Mouse (Mus musculus) CD4-positive, CD25-positive, alpha-beta regulatory T cell, adult 9 weeks (primary cell): ENCODE data around the gene Trim2. TPM values are rescaled to one million over a fixed set of nuclear protein-coding genes. Genes with fewer than 3 reads are reported as not detected.

Experiments used
- polyA plus RNA-seq: library from polyadenylated mRNA; unstranded; fragments of 100-300 nt; shearing (Covaris generic); gene quantifications from one replicate; pipeline ENCODE4 v1.2.1, GENCODE M21; 2017

Trim2 gene
- polyA plus RNA-seq, result 2.9 TPM

GRCm38 (mm10) chr3:84306777-84307176 lies at the start of gene Trim2:
Trim2 (minus strand) TSS chr3:84306877.

GRCm38 (mm10) chr3:84173581-84174154 lies 133.0 kb downstream of the Trim2 start, which contains the start of gene Gm6525:
Gm6525 (plus strand) TSS chr3:84174104.

GRCm38 (mm10) chr3:84155558-84156006 lies 151.1 kb downstream of the Trim2 start, which contains the start of gene Mnd1:
Mnd1 (minus strand) TSS chr3:84155786.

Other genes with a start within 250 kb of the Trim2 start
- gene Mnd1, start 151.1 kb downstream of the Trim2 start, polyA plus RNA-seq, result not detected
- gene Gm6525, start 132.8 kb downstream of the Trim2 start, polyA plus RNA-seq, result not detected
- 4.5 TPM for gene Fhdc1, start 173.6 kb upstream of the Trim2 start, polyA plus RNA-seq